ENCODE assay signal across 16 mouse cellular contexts in the genomic region with DNA sequence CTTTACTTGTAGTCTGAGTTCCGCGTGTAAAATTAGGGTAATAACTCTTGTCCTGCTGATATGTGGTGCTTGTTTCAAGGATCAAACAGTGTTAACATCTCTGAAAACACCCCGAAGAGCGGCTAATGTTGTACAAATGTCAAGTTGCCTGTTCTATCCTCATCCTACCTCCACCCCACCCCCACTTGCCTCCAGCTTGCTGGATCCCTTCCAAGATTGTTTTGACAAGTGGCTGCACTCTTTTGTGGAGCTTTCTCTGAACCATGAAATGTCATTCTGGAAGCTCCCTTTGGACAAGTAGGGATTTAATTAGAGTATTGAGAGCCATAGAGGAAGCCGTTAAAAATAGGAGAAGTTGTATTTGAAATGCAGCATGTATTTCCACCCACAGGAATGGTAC. TPM values are rescaled to one million over a fixed set of nuclear protein-coding genes. Genes with fewer than 3 reads are reported as not detected.
DNase-seq lines count a peak whose midpoint lies in the region; ATAC-seq lines count a peak whose summit lies in the region.
"Had no signal": no experiment of that assay in that cellular context is flagged by ENCODE, and none has a peak within 500 bp of the region (broad histone marks: within the 10 kb centered on the region; RNA-seq: fewer than 3 reads in every experiment).

No protein-coding gene starts in this region.

- no peak overlapping the region for H3K4me3 ChIP-seq in hindbrain, embryonic 16.5 days (ENCODE audit: low read length)
- no peak overlapping the region for H3K4me3 ChIP-seq in hindbrain, embryonic 12.5 days
- H3K4me3 ChIP-seq in forebrain, embryonic 16.5 days (replicated peaks; ENCODE audit: low read length): no peak overlapping the region
- H3K4me3 ChIP-seq: midbrain, embryonic 12.5 days; neural tube, embryonic 13.5 days had no signal

- H3K27ac ChIP-seq in hindbrain, embryonic 16.5 days (ENCODE audit: low read depth, low read length): no peak overlapping the region
- H3K27ac ChIP-seq in hindbrain, embryonic 12.5 days: no peak overlapping the region
- H3K27ac ChIP-seq in forebrain, embryonic 16.5 days (ENCODE audit: low read length): no peak overlapping the region
- H3K27ac ChIP-seq: liver, embryonic 14.5 days; midbrain, embryonic 12.5 days; neural tube, embryonic 13.5 days had no signal

- no peaks in the 10 kb centered on the region for H3K27me3 ChIP-seq in hindbrain, embryonic 16.5 days (replicated peaks; ENCODE audit: control insufficient read depth, insufficient read depth, low read length)
- no peaks in the 10 kb centered on the region for H3K27me3 ChIP-seq in hindbrain, embryonic 12.5 days
- no peaks in the 10 kb centered on the region for H3K27me3 ChIP-seq in forebrain, embryonic 16.5 days (replicated peaks; ENCODE audit: control insufficient read depth, insufficient read depth, low read length)
- H3K27me3 ChIP-seq: midbrain, embryonic 12.5 days; neural tube, embryonic 13.5 days had no signal

- H3K4me1 ChIP-seq in hindbrain, embryonic 16.5 days (ENCODE audit: control insufficient read depth, insufficient read depth, low read depth, low read length): peaks cover 2% of the 10 kb centered on the region; the same call in 1 of the 2 replicates
- H3K4me1 ChIP-seq in hindbrain, embryonic 12.5 days: peaks cover 5% of the 10 kb centered on the region; the same call in 1 of the 2 replicates
- H3K4me1 ChIP-seq in forebrain, embryonic 16.5 days (replicated peaks; ENCODE audit: control insufficient read depth, insufficient read depth, low read length): peaks cover 12% of the 10 kb centered on the region; the same call in 1 of the 2 replicates

- DNase-seq in embryo, embryonic 11 days: peak; percentile 26
- DNase-seq in embryo, embryonic 10 days (ENCODE audit: low spot score): no peak
- DNase-seq in Muller cell, postnatal 12 days (ENCODE audit: inconsistent ontology term): peak; percentile 84
- no peak for DNase-seq in right cerebral cortex, postnatal 10 days (ENCODE audit: low spot score in 2 of 2)
- DNase-seq: adrenal gland, postnatal 10 days; heart, postnatal 4 days; layer of hippocampus, postnatal 36 days; lung, postnatal 10 days; thymus, postnatal 36 days had no signal

- no peaks in the 10 kb centered on the region for H3K9me3 ChIP-seq in hindbrain, embryonic 16.5 days (ENCODE audit: control insufficient read depth, low read length)
- no peaks in the 10 kb centered on the region for H3K9me3 ChIP-seq in hindbrain, embryonic 12.5 days (replicated peaks)
- H3K9me3 ChIP-seq in forebrain, embryonic 16.5 days (ENCODE audit: control insufficient read depth, low read length): no peaks in the 10 kb centered on the region
- H3K9me3 ChIP-seq: midbrain, embryonic 12.5 days; neural tube, embryonic 13.5 days had no signal

- H3K36me3 ChIP-seq in hindbrain, embryonic 16.5 days (ENCODE audit: control insufficient read depth, insufficient read depth, low read length): no peaks in the 10 kb centered on the region
- no peaks in the 10 kb centered on the region for H3K36me3 ChIP-seq in hindbrain, embryonic 12.5 days
- no peaks in the 10 kb centered on the region for H3K36me3 ChIP-seq in forebrain, embryonic 16.5 days (ENCODE audit: control insufficient read depth, insufficient read depth)
- H3K36me3 ChIP-seq: midbrain, embryonic 12.5 days; neural tube, embryonic 13.5 days had no signal

- ATAC-seq in hindbrain, embryonic 16.5 days: no peak
- no peak for ATAC-seq in hindbrain, embryonic 12.5 days (ENCODE audit: low FRiP score)
- ATAC-seq in forebrain, embryonic 16.5 days: peak; percentile 49; the same call in 1 of the 2 replicates
- no peak for ATAC-seq in activated CD4-positive, CD25-positive, alpha-beta regulatory T cell, adult 4 months

- H3K4me2 ChIP-seq in hindbrain, embryonic 16.5 days (ENCODE audit: low read length): peak overlapping the region; percentile 20; the same call in 1 of the 2 replicates
- no peak overlapping the region for H3K4me2 ChIP-seq in hindbrain, embryonic 12.5 days (replicated peaks)
- peak overlapping the region; percentile 4; the same call in 1 of the 2 replicates for H3K4me2 ChIP-seq in forebrain, embryonic 16.5 days (ENCODE audit: low read length)
- H3K4me2 ChIP-seq: midbrain, embryonic 12.5 days; neural tube, embryonic 13.5 days had no signal

- 43% methylated on average over 5 of the region's 5 CpGs for WGBS in hindbrain, embryonic 16.5 days
- 62% methylated on average over 5 of the region's 5 CpGs for WGBS in hindbrain, embryonic 12.5 days
- 21% methylated on average over 5 of the region's 5 CpGs for WGBS in forebrain, embryonic 16.5 days

- no peak overlapping the region for H3K9ac ChIP-seq in hindbrain, embryonic 16.5 days (ENCODE audit: low read depth, low read length)
- H3K9ac ChIP-seq in hindbrain, embryonic 12.5 days: no peak overlapping the region
- no peak overlapping the region for H3K9ac ChIP-seq in forebrain, embryonic 16.5 days (replicated peaks; ENCODE audit: low read depth, low read length)
- H3K9ac ChIP-seq: liver, embryonic 14.5 days; midbrain, embryonic 12.5 days; neural tube, embryonic 13.5 days had no signal

RNA-seq across cellular contexts. Expression of a gene that starts 22.5 kb away (rescaled TPM):
- polyA plus RNA-seq in hindbrain, embryonic 16.5 days (2015; fragmentation: Nextera tagmentation; extraction: Ambion mirVana): 14.1 and 15.6 TPM in 2 replicates
- 14.5 and 18.6 TPM in 2 replicates for polyA plus RNA-seq in hindbrain, embryonic 12.5 days (2016; fragmentation: Nextera tagmentation; extraction: Ambion mirVana)
- polyA plus RNA-seq in forebrain, embryonic 16.5 days (2015; fragmentation: Nextera tagmentation; extraction: Ambion mirVana): 7.8 and 10.2 TPM in 2 replicates
- under 1 TPM in 1 of 2 experiments, not detected in 1; 0.18 TPM for polyA plus RNA-seq in activated CD4-positive, CD25-positive, alpha-beta regulatory T cell, adult 4 months (2017; shearing (Covaris generic))

RNA-seq across cellular contexts. Expression of a gene that starts 41.1 kb away (rescaled TPM):
- polyA plus RNA-seq in hindbrain, embryonic 16.5 days (2015; fragmentation: Nextera tagmentation; extraction: Ambion mirVana): 6.3 and 7.0 TPM in 2 replicates
- 8.1 and 9.4 TPM in 2 replicates for polyA plus RNA-seq in hindbrain, embryonic 12.5 days (2016; fragmentation: Nextera tagmentation; extraction: Ambion mirVana)
- 10.1 and 11.4 TPM in 2 replicates for polyA plus RNA-seq in forebrain, embryonic 16.5 days (2015; fragmentation: Nextera tagmentation; extraction: Ambion mirVana)
- polyA plus RNA-seq in activated CD4-positive, CD25-positive, alpha-beta regulatory T cell, adult 4 months (2017; shearing (Covaris generic)): 1 to 10 TPM; 5.9 to 10.0 TPM

RNA-seq across cellular contexts. Expression of a gene that starts 43.5 kb away (rescaled TPM):
- polyA plus RNA-seq in hindbrain, embryonic 16.5 days (2015; fragmentation: Nextera tagmentation; extraction: Ambion mirVana): 25.7 and 28.3 TPM in 2 replicates
- polyA plus RNA-seq in hindbrain, embryonic 12.5 days (2016; fragmentation: Nextera tagmentation; extraction: Ambion mirVana): 21.0 and 26.1 TPM in 2 replicates
- 32.6 and 33.2 TPM in 2 replicates for polyA plus RNA-seq in forebrain, embryonic 16.5 days (2015; fragmentation: Nextera tagmentation; extraction: Ambion mirVana)
- polyA plus RNA-seq in activated CD4-positive, CD25-positive, alpha-beta regulatory T cell, adult 4 months (2017; shearing (Covaris generic)): 10 to 100 TPM in 1 of 2 experiments, 1 to 10 TPM in 1; 8.9 to 11.1 TPM

RNA-seq across cellular contexts. Expression of a gene that starts 48.7 kb away (rescaled TPM):
- 150 and 170 TPM in 2 replicates for polyA plus RNA-seq in hindbrain, embryonic 16.5 days (2015; fragmentation: Nextera tagmentation; extraction: Ambion mirVana)
- 175 and 182 TPM in 2 replicates for polyA plus RNA-seq in hindbrain, embryonic 12.5 days (2016; fragmentation: Nextera tagmentation; extraction: Ambion mirVana)
- 207 and 226 TPM in 2 replicates for polyA plus RNA-seq in forebrain, embryonic 16.5 days (2015; fragmentation: Nextera tagmentation; extraction: Ambion mirVana)
- polyA plus RNA-seq in activated CD4-positive, CD25-positive, alpha-beta regulatory T cell, adult 4 months (2017; shearing (Covaris generic)): 10 to 100 TPM; 41.0 to 43.1 TPM

Comparison
In these comparisons a context has a peak if more than half of its experiments do, and no peak if none do; other contexts are left out.
1. DNase-seq: peak in embryo, embryonic 11 days (single experiment) and Muller cell, postnatal 12 days (single experiment); none in embryo, embryonic 10 days (single experiment) and right cerebral cortex, postnatal 10 days (0 of 2).